Mouse (Mus musculus) megakaryocyte, embryonic 14.5 days (primary cell): Measurements from ENCODE around the gene Klc4.

Experiments
- FLI1 ChIP-seq: IDR thresholded peaks from 2 replicates; pipeline ENCODE4 v1.6.1; 2012; ENCODE audit warnings: low read length, inconsistent platforms, mixed read lengths
- GATA1 ChIP-seq: IDR thresholded peaks from 3 replicates; pipeline ENCODE4 v1.6.1; 2012; ENCODE audit warnings: mixed read lengths, low read length, inconsistent platforms, borderline replicate concordance

DNA sequence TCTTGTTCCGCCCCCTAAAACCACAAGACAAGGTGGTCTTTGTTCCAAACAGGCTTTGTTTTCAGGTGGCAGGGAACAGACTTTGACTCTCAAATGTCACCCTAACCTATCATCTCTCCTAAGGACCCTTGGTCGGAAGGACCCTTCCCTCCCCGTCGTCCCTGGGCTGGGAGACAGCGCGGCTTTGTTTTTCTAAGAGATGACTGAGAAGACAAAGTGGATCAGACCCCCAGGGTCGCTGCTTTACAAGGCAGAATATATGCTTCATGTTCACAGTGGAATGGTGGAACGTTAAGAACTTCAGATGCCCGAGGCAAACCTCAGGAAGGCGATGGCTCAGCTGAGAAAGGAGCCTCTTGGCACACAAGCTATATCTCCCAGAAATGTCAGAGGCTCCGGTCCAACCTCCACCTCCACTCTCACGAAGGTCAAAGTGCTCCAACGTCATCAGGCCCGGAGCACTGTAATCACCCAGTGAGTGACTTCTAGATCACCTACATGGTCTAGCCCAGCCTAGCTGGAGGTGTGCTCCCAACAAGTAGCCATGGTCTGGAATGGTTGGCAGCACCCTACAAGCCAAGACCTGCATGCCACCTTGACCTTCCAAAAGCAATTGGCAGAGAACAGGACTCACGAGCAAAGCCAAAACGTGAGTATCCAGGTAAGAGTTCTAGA, 26.0 kb downstream of the Klc4 start:
- TF ChIP-seq GATA1 (no peak), FLI1 (no peak)
